Mouse (Mus musculus): Measurements from ENCODE around the gene Chpt1. TPM values are rescaled to one million over a fixed set of nuclear protein-coding genes. Genes with fewer than 3 reads are reported as not detected.
A peak's percentile ranks its signal among the peaks of the same experiment; 100 is the strongest.
"Not testable (repeated sequence)": the region's sequence is repeated elsewhere in the genome, so short reads cannot be mapped to it uniquely, and the experiment has no call there.

The Chpt1 gene
- polyA plus RNA-seq, 1 experiment: 9.8 TPM

DNA sequence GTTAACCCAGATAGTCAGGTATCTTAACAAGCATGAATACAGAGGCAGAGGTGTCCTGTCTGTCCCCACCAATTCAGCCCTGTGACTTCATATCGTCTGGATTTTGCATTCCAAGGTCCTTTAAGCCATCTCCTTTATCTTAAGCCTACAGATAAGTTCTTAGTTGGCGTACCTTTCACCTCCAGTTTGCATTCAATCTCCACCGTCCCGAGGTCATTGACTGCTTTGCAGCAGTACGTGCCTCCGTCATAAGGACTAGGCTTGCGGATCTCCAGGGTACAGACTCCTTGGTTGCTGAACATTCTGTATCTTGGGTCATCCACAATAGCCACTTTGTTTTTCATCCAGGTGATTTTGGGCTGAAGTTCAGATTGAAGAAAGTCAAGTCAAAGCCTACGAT, 18.9 kb upstream of the Chpt1 start:
- 92% methylated on average over 8 of the region's 8 CpGs for WGBS
- Histone ChIP-seq H3K4me1 (ENCODE audit: control insufficient read depth, insufficient read depth, insufficient read length) (no peaks in the 10 kb centered on the region), H3K27ac (ENCODE audit: insufficient read depth, low read length) (no peak overlapping the region), H3K36me3 (ENCODE audit: control insufficient read depth, insufficient read depth, low read length) (no peaks in the 10 kb centered on the region), H3K27me3 (ENCODE audit: control insufficient read depth, insufficient read depth, low read length) (no peaks in the 10 kb centered on the region), H3K4me3 (ENCODE audit: extremely low read depth, insufficient read depth, insufficient read length) (no peak overlapping the region)
- no peak for TF ChIP-seq POLR2A (IDR thresholded peaks at IDR 0.05; ENCODE audit: low read depth, low read length)
- no peak for TF ChIP-seq CTCF (IDR thresholded peaks at IDR 0.05; ENCODE audit: extremely low read depth, insufficient read depth, insufficient read length, insufficient replicate concordance)
- no peak for DNase-seq (ENCODE audit: low read depth in 1 of 2, low spot score in 2 of 2)

DNA sequence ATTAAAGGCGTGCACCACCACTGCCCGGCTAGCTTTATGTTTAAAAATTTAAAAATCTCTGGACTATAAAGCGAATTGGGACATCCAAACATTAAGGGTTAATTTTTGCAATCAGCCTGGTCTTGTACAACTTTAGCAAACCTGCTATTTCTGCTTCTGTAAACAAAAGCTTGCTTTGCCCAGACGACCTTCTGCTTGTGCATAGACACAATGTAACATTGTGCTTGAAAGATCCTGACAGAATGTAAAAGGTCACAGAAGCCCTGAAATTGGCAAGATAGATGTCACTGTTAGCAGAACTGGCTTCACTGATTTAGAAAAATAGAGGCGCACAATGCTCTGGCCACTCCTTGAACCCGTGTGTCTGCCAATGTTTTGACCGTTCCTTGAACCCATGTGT, 11.2 kb upstream of the Chpt1 start:
- H3K27ac ChIP-seq (ENCODE audit: insufficient read depth, low read length); DNase-seq (ENCODE audit: low read depth in 1 of 2, low spot score in 2 of 2); H3K4me1 ChIP-seq (ENCODE audit: control insufficient read depth, insufficient read depth, insufficient read length); H3K27me3 ChIP-seq (ENCODE audit: control insufficient read depth, insufficient read depth, low read length); H3K4me3 ChIP-seq (ENCODE audit: extremely low read depth, insufficient read depth, insufficient read length); H3K36me3 ChIP-seq (ENCODE audit: control insufficient read depth, insufficient read depth, low read length): not testable (repeated sequence)
- WGBS: 91% methylated on average over 7 of the region's 7 CpGs

DNA sequence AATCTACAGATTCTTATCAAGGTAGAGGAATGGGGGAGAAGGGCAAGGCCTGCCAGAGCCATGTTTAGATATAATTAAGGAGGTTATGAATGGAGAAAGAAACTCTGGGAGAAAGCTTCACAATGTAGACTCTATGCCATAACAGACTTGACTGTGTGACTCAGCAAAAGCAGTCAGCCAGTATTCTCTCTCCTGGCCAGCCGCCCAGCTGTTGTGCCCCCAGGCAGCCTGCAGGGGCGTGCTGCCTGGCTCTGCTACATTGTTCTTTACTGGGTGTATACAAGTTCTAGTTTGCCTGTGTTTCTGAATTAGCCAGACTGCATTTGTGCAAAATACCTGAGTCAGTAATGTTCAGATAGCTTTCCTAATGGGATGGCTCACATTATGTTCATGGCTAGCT, 10.6 kb upstream of the Chpt1 start:
- DNase-seq (ENCODE audit: low read depth in 1 of 2, low spot score in 2 of 2): no peak
- H3K4me3 ChIP-seq (ENCODE audit: extremely low read depth, insufficient read depth, insufficient read length): no peak overlapping the region
- no peak for TF ChIP-seq POLR2A (IDR thresholded peaks at IDR 0.05; ENCODE audit: low read depth, low read length)
- TF ChIP-seq CTCF (IDR thresholded peaks at IDR 0.05; ENCODE audit: extremely low read depth, insufficient read depth, insufficient read length, insufficient replicate concordance): 0 out of 2 replicates have a peak, but pooled peaks have one; percentile 3
- no peaks in the 10 kb centered on the region for H3K36me3 ChIP-seq (ENCODE audit: control insufficient read depth, insufficient read depth, low read length)
- H3K27ac ChIP-seq (ENCODE audit: insufficient read depth, low read length): no peak overlapping the region
- H3K4me1 ChIP-seq (ENCODE audit: control insufficient read depth, insufficient read depth, insufficient read length): no peaks in the 10 kb centered on the region
- WGBS: 53% methylated on average over 2 of the region's 2 CpGs
- H3K27me3 ChIP-seq (ENCODE audit: control insufficient read depth, insufficient read depth, low read length): no peaks in the 10 kb centered on the region

DNA sequence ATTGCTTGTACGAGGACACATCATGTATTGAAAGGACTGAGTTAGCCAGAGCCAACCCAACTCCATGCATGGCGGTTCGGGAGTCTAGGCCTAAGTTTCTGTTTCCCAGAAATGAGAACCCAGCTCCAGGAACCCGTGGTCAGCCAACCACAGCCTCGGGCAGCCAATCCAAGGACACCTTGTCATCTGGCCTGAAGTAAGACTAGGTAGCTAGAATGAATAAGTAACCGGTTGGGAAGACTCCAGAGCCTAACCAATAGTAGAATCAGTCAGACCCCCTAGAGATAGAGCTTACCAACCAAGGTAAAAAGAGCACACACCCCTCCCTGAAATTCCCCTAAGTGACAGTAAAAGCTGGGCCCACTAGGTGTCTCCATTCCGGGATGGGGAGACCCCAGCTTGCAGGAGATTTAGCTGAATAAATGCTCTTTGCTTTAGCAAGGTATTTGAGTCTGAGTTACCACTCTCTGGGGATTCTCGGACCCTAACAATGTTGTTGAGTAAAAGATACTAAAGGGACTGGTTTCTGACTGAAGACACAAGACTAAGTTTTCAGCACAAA, 9.8 kb upstream of the Chpt1 start:
- Histone ChIP-seq H3K36me3 (ENCODE audit: control insufficient read depth, insufficient read depth, low read length) (no peaks in the 10 kb centered on the region), H3K27ac (ENCODE audit: insufficient read depth, low read length) (no peak overlapping the region), H3K4me1 (ENCODE audit: control insufficient read depth, insufficient read depth, insufficient read length) (no peaks in the 10 kb centered on the region), H3K4me3 (ENCODE audit: extremely low read depth, insufficient read depth, insufficient read length) (no peak overlapping the region), H3K27me3 (ENCODE audit: control insufficient read depth, insufficient read depth, low read length) (no peaks in the 10 kb centered on the region)
- DNase-seq (ENCODE audit: low read depth in 1 of 2, low spot score in 2 of 2): no peak
- TF ChIP-seq POLR2A (IDR thresholded peaks at IDR 0.05; ENCODE audit: low read depth, low read length) (no peak), CTCF (IDR thresholded peaks at IDR 0.05; ENCODE audit: extremely low read depth, insufficient read depth, insufficient read length, insufficient replicate concordance) (no peak)
- 60% methylated on average over 8 of the region's 8 CpGs for WGBS

DNA sequence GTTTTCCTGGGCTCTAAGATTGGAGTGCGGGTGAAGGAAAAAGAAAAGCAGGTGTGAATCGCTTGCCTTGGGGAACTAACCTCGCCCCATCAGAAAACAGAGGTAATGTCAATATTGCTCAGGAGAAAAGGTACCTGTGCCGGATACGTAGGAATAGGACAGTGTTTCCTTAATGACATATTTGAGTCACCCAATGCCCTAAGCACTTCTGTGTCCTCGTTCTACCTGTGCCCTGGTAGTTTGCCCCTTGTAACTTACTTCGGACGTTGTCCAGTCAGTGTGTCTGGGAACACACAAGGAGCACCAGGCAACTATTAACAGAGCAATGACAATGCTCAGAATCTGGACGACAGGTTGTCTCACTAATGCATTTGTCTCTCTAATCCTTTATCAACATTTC, 7.5 kb upstream of the Chpt1 start:
- Histone ChIP-seq H3K4me3 (ENCODE audit: extremely low read depth, insufficient read depth, insufficient read length) (no peak overlapping the region), H3K36me3 (ENCODE audit: control insufficient read depth, insufficient read depth, low read length) (no peaks in the 10 kb centered on the region), H3K27me3 (ENCODE audit: control insufficient read depth, insufficient read depth, low read length) (no peaks in the 10 kb centered on the region), H3K4me1 (ENCODE audit: control insufficient read depth, insufficient read depth, insufficient read length) (no peaks in the 10 kb centered on the region), H3K27ac (ENCODE audit: insufficient read depth, low read length) (no peak overlapping the region)
- 93% methylated on average over 9 of the region's 9 CpGs for whole genome bisulfite sequencing
- TF ChIP-seq CTCF (IDR thresholded peaks at IDR 0.05; ENCODE audit: extremely low read depth, insufficient read depth, insufficient read length, insufficient replicate concordance) (no peak), POLR2A (IDR thresholded peaks at IDR 0.05; ENCODE audit: low read depth, low read length) (no peak)
- DNase-seq (ENCODE audit: low read depth in 1 of 2, low spot score in 2 of 2): no peak

DNA sequence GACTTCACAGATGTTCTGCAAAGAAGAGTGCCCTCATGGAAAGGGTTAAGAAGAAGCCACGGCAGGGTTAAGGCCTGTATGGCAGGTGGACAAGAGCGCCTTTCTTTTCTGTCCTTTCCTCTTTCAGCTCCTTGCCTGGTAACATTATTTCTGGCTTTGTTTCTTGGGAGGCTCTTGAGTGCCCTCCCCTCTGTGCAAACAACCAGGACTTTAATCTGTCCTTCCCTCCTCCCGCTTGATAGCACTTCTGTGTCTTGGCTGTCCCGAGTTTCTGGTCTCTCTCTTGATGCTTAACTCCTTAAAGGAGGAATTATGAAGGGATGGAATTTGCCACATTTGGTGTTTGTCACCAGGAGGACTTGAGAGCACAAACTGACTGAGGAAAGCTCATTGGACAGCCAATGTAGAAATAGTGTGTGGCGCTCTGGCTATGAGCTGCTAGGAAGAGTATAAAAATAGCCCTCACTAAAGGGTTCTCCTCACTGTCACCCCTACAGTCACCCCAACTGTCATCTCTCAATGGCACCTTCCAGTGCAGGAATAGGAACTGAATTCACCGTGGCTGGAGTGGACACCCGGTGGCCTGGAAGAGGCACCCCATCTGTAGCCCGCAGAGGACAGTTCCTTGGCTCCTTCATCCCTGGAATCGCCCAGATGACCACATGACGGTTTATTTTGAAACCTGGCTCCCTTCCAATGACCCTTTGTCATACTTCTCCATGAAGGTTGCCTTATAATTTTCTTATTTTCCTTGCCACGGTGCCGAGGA, 6.8 kb upstream of the Chpt1 start:
- no peak for DNase-seq (ENCODE audit: low read depth in 1 of 2, low spot score in 2 of 2)
- TF ChIP-seq CTCF (IDR thresholded peaks at IDR 0.05; ENCODE audit: extremely low read depth, insufficient read depth, insufficient read length, insufficient replicate concordance) (no peak), POLR2A (IDR thresholded peaks at IDR 0.05; ENCODE audit: low read depth, low read length) (no peak)
- WGBS: 85% methylated on average over 12 of the region's 12 CpGs
- no peak overlapping the region for H3K27ac ChIP-seq (ENCODE audit: insufficient read depth, low read length)
- H3K36me3 ChIP-seq (ENCODE audit: control insufficient read depth, insufficient read depth, low read length): no peaks in the 10 kb centered on the region
- no peaks in the 10 kb centered on the region for H3K27me3 ChIP-seq (ENCODE audit: control insufficient read depth, insufficient read depth, low read length)
- no peak overlapping the region for H3K4me3 ChIP-seq (ENCODE audit: extremely low read depth, insufficient read depth, insufficient read length)
- no peaks in the 10 kb centered on the region for H3K4me1 ChIP-seq (ENCODE audit: control insufficient read depth, insufficient read depth, insufficient read length)

DNA sequence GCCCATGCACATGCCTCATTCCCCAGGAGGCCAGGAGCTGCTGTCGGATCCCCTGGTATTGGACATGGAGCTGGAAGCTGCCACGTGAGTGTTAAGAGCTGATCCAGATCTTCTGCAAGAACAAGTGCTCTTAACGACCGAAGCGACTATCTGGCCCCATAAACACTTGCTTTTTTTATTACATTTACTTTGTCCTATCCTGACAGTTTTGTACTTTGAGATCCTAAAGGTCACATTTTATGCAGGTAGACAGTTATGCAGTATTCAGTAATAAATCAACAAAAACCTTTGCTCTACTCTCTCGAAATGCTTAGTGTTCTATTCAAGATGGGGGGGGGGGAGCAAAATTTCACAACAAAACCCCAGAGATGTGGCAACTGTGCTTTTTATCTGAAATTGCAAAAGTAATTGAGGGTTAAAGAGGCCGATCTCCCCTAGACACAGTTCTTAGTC, 3.8 kb upstream of the Chpt1 start:
- WGBS: 87% methylated on average over 7 of the region's 7 CpGs
- no peak for DNase-seq (ENCODE audit: low read depth in 1 of 2, low spot score in 2 of 2)

More for the DNA sequence above, 3.8 kb upstream of the Chpt1 start:
- Histone ChIP-seq H3K4me3 (ENCODE audit: extremely low read depth, insufficient read depth, insufficient read length) (no peak overlapping the region), H3K27ac (ENCODE audit: insufficient read depth, low read length) (no peak overlapping the region), H3K27me3 (ENCODE audit: control insufficient read depth, insufficient read depth, low read length) (no peaks in the 10 kb centered on the region), H3K4me1 (ENCODE audit: control insufficient read depth, insufficient read depth, insufficient read length) (no peaks in the 10 kb centered on the region), H3K36me3 (ENCODE audit: control insufficient read depth, insufficient read depth, low read length) (no peaks in the 10 kb centered on the region)
- no peak for TF ChIP-seq POLR2A (IDR thresholded peaks at IDR 0.05; ENCODE audit: low read depth, low read length)
- no peak for TF ChIP-seq CTCF (IDR thresholded peaks at IDR 0.05; ENCODE audit: extremely low read depth, insufficient read depth, insufficient read length, insufficient replicate concordance)
